Mouse (Mus musculus): Measurements from ENCODE around the gene Tmem221. TPM values are rescaled to one million over a fixed set of nuclear protein-coding genes. Genes with fewer than 3 reads are reported as not detected.

Gene Tmem221
- polyA plus RNA-seq, 1 experiment: 1.3 TPM

GRCm38 (mm10) chr8:71568941-71569340 is 10.3 kb upstream of the Tmem221 start:
- Histone ChIP-seq H3K27me3 (replicated peaks) (peaks cover 61% of the 10 kb centered on the region), H3K36me3 (replicated peaks; ENCODE audit: low read length) (peaks cover 2% of the 10 kb centered on the region), H3K4me1 (peaks cover 45% of the 10 kb centered on the region), H3K4me3 (replicated peaks) (no peak overlapping the region), H3K9me3 (peaks cover 9% of the 10 kb centered on the region)
- TF ChIP-seq GATA1 (IDR thresholded peaks at IDR 0.05; ENCODE audit: borderline replicate concordance, low read length) (no peak), FLI1 (IDR thresholded peaks at IDR 0.05; ENCODE audit: low read length) (no peak)

- Histone ChIP-seq H3K4me3 (replicated peaks) (peak within 1 kb of the TSS; percentile 93), H3K27me3 (replicated peaks) (peaks cover 62% of the 10 kb centered on the region), H3K4me1 (peaks cover 45% of the 10 kb centered on the region), H3K36me3 (replicated peaks; ENCODE audit: low read length) (peaks cover 2% of the 10 kb centered on the region), H3K9me3 (peaks cover 10% of the 10 kb centered on the region)
- TF ChIP-seq GATA1 (IDR thresholded peaks at IDR 0.05; ENCODE audit: borderline replicate concordance, low read length) (no peak), FLI1 (IDR thresholded peaks at IDR 0.05; ENCODE audit: low read length) (no peak)
These were observed 9.8 kb upstream of the Tmem221 start, which contains the start of gene Slc27a1 for GRCm38 (mm10) chr8:71568387-71568937. Gene Slc27a1, plus strand, starts transcription at chr8:71568882.

GRCm38 (mm10) chr8:71567587-71567986 is 8.9 kb upstream of the Tmem221 start:
- Histone ChIP-seq H3K27me3 (replicated peaks) (peaks cover 63% of the 10 kb centered on the region), H3K9me3 (peaks cover 10% of the 10 kb centered on the region), H3K4me3 (replicated peaks) (no peak overlapping the region), H3K4me1 (peaks cover 52% of the 10 kb centered on the region), H3K36me3 (replicated peaks; ENCODE audit: low read length) (peaks cover 2% of the 10 kb centered on the region)
- no peak for TF ChIP-seq FLI1 (IDR thresholded peaks at IDR 0.05; ENCODE audit: low read length)
- TF ChIP-seq GATA1 (IDR thresholded peaks at IDR 0.05; ENCODE audit: borderline replicate concordance, low read length): no peak

- H3K27me3 ChIP-seq (replicated peaks): peaks cover 64% of the 10 kb centered on the region
- H3K9me3 ChIP-seq: peaks cover 10% of the 10 kb centered on the region
- peaks cover 62% of the 10 kb centered on the region for H3K4me1 ChIP-seq
- H3K36me3 ChIP-seq (replicated peaks; ENCODE audit: low read length): peaks cover 2% of the 10 kb centered on the region
- H3K4me3 ChIP-seq (replicated peaks): no peak within 1 kb of the TSS
- TF ChIP-seq GATA1 (IDR thresholded peaks at IDR 0.05; ENCODE audit: borderline replicate concordance, low read length) (no peak), FLI1 (IDR thresholded peaks at IDR 0.05; ENCODE audit: low read length) (no peak)
These were observed 7.8 kb upstream of the Tmem221 start, which contains the start of gene Nxnl1 for GRCm38 (mm10) chr8:71566501-71566900. Gene Nxnl1, minus strand, starts transcription at chr8:71566601.

GRCm38 (mm10) chr8:71563992-71564391 is 5.3 kb upstream of the Tmem221 start:
- Histone ChIP-seq H3K27me3 (replicated peaks) (peaks cover 43% of the 10 kb centered on the region), H3K4me1 (peaks cover 60% of the 10 kb centered on the region), H3K36me3 (replicated peaks; ENCODE audit: low read length) (peaks cover 2% of the 10 kb centered on the region), H3K4me3 (replicated peaks) (no peak overlapping the region), H3K9me3 (peaks cover 10% of the 10 kb centered on the region)
- TF ChIP-seq FLI1 (IDR thresholded peaks at IDR 0.05; ENCODE audit: low read length): no peak
- TF ChIP-seq GATA1 (IDR thresholded peaks at IDR 0.05; ENCODE audit: borderline replicate concordance, low read length): no peak

- Histone ChIP-seq H3K27me3 (replicated peaks) (peaks cover 46% of the 10 kb centered on the region), H3K9me3 (peaks cover 10% of the 10 kb centered on the region), H3K4me1 (peaks cover 63% of the 10 kb centered on the region), H3K36me3 (replicated peaks; ENCODE audit: low read length) (peaks cover 2% of the 10 kb centered on the region), H3K4me3 (replicated peaks) (peak overlapping the region; percentile 90)
- TF ChIP-seq GATA1 (IDR thresholded peaks at IDR 0.05; ENCODE audit: borderline replicate concordance, low read length): no peak
- TF ChIP-seq FLI1 (IDR thresholded peaks at IDR 0.05; ENCODE audit: low read length): no peak
These were observed 4.1 kb upstream of the Tmem221 start for GRCm38 (mm10) chr8:71562751-71563150.

- Histone ChIP-seq H3K9me3 (peaks cover 10% of the 10 kb centered on the region), H3K4me3 (replicated peaks) (no peak overlapping the region), H3K27me3 (replicated peaks) (peaks cover 51% of the 10 kb centered on the region), H3K36me3 (replicated peaks; ENCODE audit: low read length) (peaks cover 2% of the 10 kb centered on the region), H3K4me1 (peaks cover 64% of the 10 kb centered on the region)
- TF ChIP-seq GATA1 (IDR thresholded peaks at IDR 0.05; ENCODE audit: borderline replicate concordance, low read length) (no peak), FLI1 (IDR thresholded peaks at IDR 0.05; ENCODE audit: low read length) (no peak)
These were observed 2.7 kb upstream of the Tmem221 start for GRCm38 (mm10) chr8:71561401-71561800.

- TF ChIP-seq GATA1 (IDR thresholded peaks at IDR 0.05; ENCODE audit: borderline replicate concordance, low read length) (no peak), FLI1 (IDR thresholded peaks at IDR 0.05; ENCODE audit: low read length) (no peak)
- Histone ChIP-seq H3K9me3 (peaks cover 10% of the 10 kb centered on the region), H3K4me1 (peaks cover 66% of the 10 kb centered on the region), H3K27me3 (replicated peaks) (peaks cover 46% of the 10 kb centered on the region), H3K4me3 (replicated peaks) (no peak overlapping the region), H3K36me3 (replicated peaks; ENCODE audit: low read length) (peaks cover 2% of the 10 kb centered on the region)
These were observed 2.1 kb upstream of the Tmem221 start for GRCm38 (mm10) chr8:71560765-71561164.

GRCm38 (mm10) chr8:71560071-71560470 is 1.4 kb upstream of the Tmem221 start:
- Histone ChIP-seq H3K9me3 (peaks cover 10% of the 10 kb centered on the region), H3K4me3 (replicated peaks) (no peak overlapping the region), H3K4me1 (peaks cover 73% of the 10 kb centered on the region), H3K27me3 (replicated peaks) (peaks cover 42% of the 10 kb centered on the region), H3K36me3 (replicated peaks; ENCODE audit: low read length) (peaks cover 2% of the 10 kb centered on the region)
- TF ChIP-seq FLI1 (IDR thresholded peaks at IDR 0.05; ENCODE audit: low read length) (no peak), GATA1 (IDR thresholded peaks at IDR 0.05; ENCODE audit: borderline replicate concordance, low read length) (no peak)

- Histone ChIP-seq H3K36me3 (replicated peaks; ENCODE audit: low read length) (no peaks in the 10 kb centered on the region), H3K9me3 (peaks cover 3% of the 10 kb centered on the region), H3K27me3 (replicated peaks) (peaks cover 34% of the 10 kb centered on the region), H3K4me3 (replicated peaks) (peak overlapping the region; percentile 92), H3K4me1 (peaks cover 83% of the 10 kb centered on the region)
- TF ChIP-seq GATA1 (IDR thresholded peaks at IDR 0.05; ENCODE audit: borderline replicate concordance, low read length) (no peak), FLI1 (IDR thresholded peaks at IDR 0.05; ENCODE audit: low read length) (no peak)
These were observed 453 bp upstream of the Tmem221 start for GRCm38 (mm10) chr8:71558958-71559690.
